Comparison of ENCODE assay signal across 31 mouse cellular contexts in the genomic region with DNA sequence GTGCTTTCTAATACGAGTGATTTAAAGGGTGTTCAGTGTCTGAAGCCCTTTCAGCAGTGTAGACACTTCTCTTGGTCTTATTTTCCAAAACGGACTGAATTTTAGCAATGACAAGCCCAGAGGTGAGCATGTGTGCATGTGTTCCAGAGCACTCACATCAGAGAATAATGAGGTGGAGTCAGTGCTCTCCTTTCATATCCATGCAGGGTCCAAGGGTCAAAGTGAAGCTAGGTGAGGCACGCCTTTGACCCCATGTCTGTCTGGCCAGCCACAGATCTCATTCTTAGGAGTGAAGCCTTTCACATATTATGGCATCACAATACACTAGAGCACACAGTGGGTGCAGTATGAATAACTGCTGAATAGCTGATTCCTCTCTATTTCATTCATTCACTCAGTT. TPM values are rescaled to one million over a fixed set of nuclear protein-coding genes. Genes with fewer than 3 reads are reported as not detected.
"Had no signal": no experiment of that assay in that cellular context is flagged by ENCODE, and none has a peak within 500 bp of the region (broad histone marks: within the 10 kb centered on the region; RNA-seq: fewer than 3 reads in every experiment).

No protein-coding gene starts in this region.

- DNase-seq: heart, adult 18-20 months; heart, adult 2 months; heart, postnatal 10 days; heart, postnatal 14 days; heart, postnatal 36 days; heart, postnatal 4 days; kidney, adult 11 months; kidney, adult 18-20 months; kidney, adult 8-10 months; kidney, postnatal 10 days; kidney, postnatal 14 days; kidney, postnatal 25 days; kidney, postnatal 4 days; layer of hippocampus, adult 9-11 months; layer of hippocampus, postnatal 36 days had no signal

- H3K27ac ChIP-seq: heart, adult 2 months; heart, embryonic 10.5 days; heart, embryonic 13.5 days; heart, embryonic 15.5 days; hindbrain, embryonic 10.5 days; hindbrain, embryonic 12.5 days; hindbrain, embryonic 13.5 days; hindbrain, embryonic 14.5 days; hindbrain, embryonic 15.5 days; hindbrain, postnatal 0 days; kidney, postnatal 0 days; layer of hippocampus, adult 2 months; left cerebral cortex, adult 2 months had no signal

- H3K9ac ChIP-seq: heart, embryonic 12.5 days; heart, embryonic 13.5 days; heart, embryonic 15.5 days; hindbrain, embryonic 12.5 days; hindbrain, embryonic 13.5 days; hindbrain, embryonic 14.5 days; hindbrain, embryonic 15.5 days had no signal

- H3K4me1 ChIP-seq: hindbrain, embryonic 15.5 days had no signal

- ATAC-seq: hindbrain, embryonic 16.5 days; hindbrain, postnatal 0 days; inflammation-experienced regulatory T-cells, adult 6 months had no signal

- H3K9me3 ChIP-seq: heart, embryonic 10.5 days; heart, embryonic 12.5 days; heart, embryonic 13.5 days; heart, embryonic 15.5 days; hindbrain, embryonic 10.5 days; hindbrain, embryonic 12.5 days; hindbrain, embryonic 13.5 days; hindbrain, embryonic 15.5 days had no signal

- H3K4me3 ChIP-seq: heart, adult 2 months; heart, embryonic 10.5 days; heart, embryonic 12.5 days; heart, embryonic 13.5 days; heart, embryonic 15.5 days; hindbrain, embryonic 10.5 days; hindbrain, embryonic 12.5 days; hindbrain, embryonic 13.5 days; hindbrain, embryonic 15.5 days; layer of hippocampus, adult 2 months; left cerebral cortex, adult 2 months had no signal

- H3K4me2 ChIP-seq: heart, embryonic 11.5 days; heart, embryonic 12.5 days; heart, embryonic 13.5 days; heart, embryonic 15.5 days; hindbrain, embryonic 12.5 days; hindbrain, embryonic 13.5 days; hindbrain, embryonic 14.5 days; hindbrain, embryonic 15.5 days had no signal

- H3K27me3 ChIP-seq: hindbrain, embryonic 12.5 days; hindbrain, embryonic 15.5 days had no signal

- H3K36me3 ChIP-seq: heart, embryonic 10.5 days; heart, embryonic 12.5 days; heart, embryonic 13.5 days; heart, embryonic 15.5 days; hindbrain, embryonic 10.5 days; hindbrain, embryonic 12.5 days; hindbrain, embryonic 13.5 days had no signal

RNA-seq across cellular contexts. Expression of gene Cldn11, which starts 55.4 kb away (rescaled TPM):
- polyA plus RNA-seq: inflammation-experienced regulatory T-cells, adult 6 months had no signal
